ENCODE assay signal across 27 mouse cellular contexts in the genomic region with DNA sequence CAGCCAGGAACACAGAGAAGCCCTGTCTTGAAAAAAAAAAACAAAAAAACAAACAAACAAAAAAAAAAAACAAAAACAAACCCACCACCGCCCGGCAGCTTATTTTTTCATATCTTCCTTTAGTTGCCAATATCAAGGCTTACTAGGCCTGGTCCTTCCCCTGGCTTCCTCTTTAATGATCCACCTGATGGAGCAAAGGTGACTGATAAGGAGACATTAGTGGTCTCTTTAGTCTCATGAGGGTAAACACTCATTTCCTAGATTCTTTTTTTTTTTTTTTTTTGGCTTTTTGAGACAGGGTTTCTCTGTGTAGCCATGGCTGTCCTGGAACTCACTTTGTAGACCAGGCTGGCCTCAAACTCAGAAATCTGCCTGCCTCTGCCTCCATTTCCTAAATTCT. TPM values are rescaled to one million over a fixed set of nuclear protein-coding genes. Genes with fewer than 3 reads are reported as not detected.
"Had no signal": no experiment of that assay in that cellular context is flagged by ENCODE, and none has a peak within 500 bp of the region (broad histone marks: within the 10 kb centered on the region; RNA-seq: fewer than 3 reads in every experiment).

No protein-coding gene starts in this region.

RNA-seq across cellular contexts. Expression of gene Csf3, which starts 36.2 kb away (rescaled TPM):
- total RNA-seq: common myeloid progenitor, adult 5-6 weeks; forebrain, postnatal 0 days; gastrocnemius, adult 18-20 months; gastrocnemius, adult 2 months; gastrocnemius, adult 8-10 months; gastrocnemius, postnatal 10 days; gastrocnemius, postnatal 14 days; gastrocnemius, postnatal 25 days; gastrocnemius, postnatal 36 days; gastrocnemius, postnatal 4 days; granulocyte monocyte progenitor cell, adult 5-6 weeks; heart, adult 18-20 months; heart, adult 2 months; heart, adult 8-10 months had no signal
- polyA plus RNA-seq: embryonic facial prominence, embryonic 10.5 days; embryonic facial prominence, embryonic 11.5 days; embryonic facial prominence, embryonic 12.5 days; embryonic facial prominence, embryonic 13.5 days; embryonic facial prominence, embryonic 14.5 days; erythroblast, embryonic 14.5 days; forebrain, embryonic 10.5 days; forebrain, embryonic 11.5 days; forebrain, embryonic 12.5 days; forebrain, embryonic 14.5 days; forebrain, embryonic 15.5 days; forebrain, embryonic 16.5 days; forebrain, postnatal 0 days; frontal cortex, adult 2 months; heart, adult 2 months had no signal
